Mouse (Mus musculus) T-cell, adult 2 months (primary cell): ENCODE results near the gene Clasp1.
"Not testable (repeated sequence)": the region's sequence is repeated elsewhere in the genome, so short reads cannot be mapped to it uniquely, and the experiment has no call there.

Source experiments
- DNase-seq: peaks from one replicate; pipeline ENCODE4 v3.0.0; 2022; ENCODE audit warnings: low spot score

Gene Clasp1

DNA sequence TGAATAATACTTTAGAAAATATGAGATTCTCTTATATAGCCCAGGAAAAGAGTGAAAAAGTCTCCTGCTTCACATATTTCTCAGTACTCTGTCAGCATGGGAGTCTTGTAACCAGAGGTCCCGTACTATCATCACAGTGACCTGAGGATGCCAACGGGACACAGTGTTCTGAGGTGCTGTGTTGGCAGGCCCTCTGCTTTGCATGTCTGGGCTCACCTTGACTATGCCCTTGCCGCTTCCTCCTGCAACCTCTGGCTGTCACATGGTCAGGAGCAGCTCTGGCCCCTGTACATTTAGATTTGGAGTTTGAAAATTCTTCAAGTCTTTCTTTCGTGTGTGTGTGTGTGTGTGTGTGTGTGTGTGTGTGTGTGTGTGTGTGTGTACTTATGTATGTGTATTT is 204.1 kb downstream of the Clasp1 start:
- DNase-seq, result no peak

DNA sequence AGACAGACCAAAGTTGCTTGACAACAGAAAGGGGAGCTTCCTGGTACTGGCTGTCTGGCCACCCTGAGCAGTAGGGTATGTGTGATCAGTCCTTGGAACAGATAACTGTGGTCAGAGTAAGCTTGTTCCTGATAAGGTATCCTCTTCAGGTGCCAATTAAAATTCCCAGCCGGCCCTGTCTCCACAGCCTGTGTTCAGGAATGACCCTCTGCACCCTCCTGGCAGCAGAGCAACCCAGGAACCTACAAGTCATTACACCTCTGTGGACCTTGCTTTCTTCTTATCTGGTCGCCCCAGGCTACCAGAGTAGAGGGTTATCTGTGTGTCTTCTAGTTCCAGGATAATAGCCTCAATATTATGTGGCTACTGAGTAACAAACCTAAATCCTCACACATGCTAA is 206.5 kb downstream of the Clasp1 start:
- no peak for DNase-seq

GRCm38 (mm10) chr1:118597475-118598213 is 208.8 kb downstream of the Clasp1 start:
- DNase-seq, result no peak

- DNase-seq, result no peak
Observed at GRCm38 (mm10) chr1:118598339-118598738, 209.5 kb downstream of the Clasp1 start.

DNA sequence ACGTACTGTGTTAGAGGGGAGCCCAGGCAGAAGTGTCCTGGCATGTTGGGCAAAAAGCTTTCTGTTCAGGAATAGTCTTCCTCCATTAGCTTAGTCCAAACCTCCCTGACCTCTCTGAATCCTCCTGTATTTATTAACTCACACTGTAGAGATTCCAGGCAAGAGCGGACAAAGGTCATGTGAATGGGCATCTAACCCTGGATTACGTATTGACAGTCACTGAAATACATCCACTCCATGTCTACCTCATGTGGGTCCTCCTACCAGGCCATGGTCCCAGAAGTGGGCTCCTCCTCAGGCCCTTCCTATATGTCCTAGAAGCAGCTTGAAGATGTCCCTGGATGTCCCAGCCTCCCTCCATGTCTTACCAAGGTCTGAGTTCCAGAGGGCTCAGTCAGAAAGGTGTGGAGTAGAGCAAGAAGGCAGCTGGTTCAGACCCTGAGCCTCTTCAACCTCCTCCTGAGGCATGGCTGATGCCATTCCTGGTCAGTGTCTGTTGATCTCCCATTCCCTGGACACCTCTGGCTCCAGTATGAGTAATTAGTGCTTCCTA is 224.8 kb downstream of the Clasp1 start:
- no peak for DNase-seq

- DNase-seq, result not testable (repeated sequence)
Observed at GRCm38 (mm10) chr1:118621055-118621454, 232.2 kb downstream of the Clasp1 start.

GRCm38 (mm10) chr1:118622857-118623256 is 234.0 kb downstream of the Clasp1 start:
- no peak for DNase-seq

- DNase-seq, result no peak
Observed at GRCm38 (mm10) chr1:118625461-118625860, 236.6 kb downstream of the Clasp1 start.

DNA sequence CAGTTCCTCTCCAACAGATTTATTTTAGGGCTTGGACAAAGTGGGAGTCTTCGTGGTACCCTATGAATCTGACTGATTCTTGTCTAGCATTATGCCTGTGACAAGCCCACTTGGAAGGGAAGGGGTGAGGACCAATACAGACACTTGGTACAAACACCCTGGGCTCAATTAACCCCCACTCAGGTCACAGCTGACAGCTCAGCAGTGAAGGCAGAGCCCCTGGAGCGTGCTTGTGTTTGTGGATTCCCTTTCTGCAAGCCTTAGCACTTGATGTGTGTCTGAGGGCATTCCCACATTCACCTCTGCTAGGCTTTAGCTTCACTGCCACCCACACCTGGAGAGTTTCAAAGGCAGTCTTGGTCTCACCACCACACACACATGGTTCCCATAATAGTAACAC is 237.1 kb downstream of the Clasp1 start:
- no peak for DNase-seq

DNA sequence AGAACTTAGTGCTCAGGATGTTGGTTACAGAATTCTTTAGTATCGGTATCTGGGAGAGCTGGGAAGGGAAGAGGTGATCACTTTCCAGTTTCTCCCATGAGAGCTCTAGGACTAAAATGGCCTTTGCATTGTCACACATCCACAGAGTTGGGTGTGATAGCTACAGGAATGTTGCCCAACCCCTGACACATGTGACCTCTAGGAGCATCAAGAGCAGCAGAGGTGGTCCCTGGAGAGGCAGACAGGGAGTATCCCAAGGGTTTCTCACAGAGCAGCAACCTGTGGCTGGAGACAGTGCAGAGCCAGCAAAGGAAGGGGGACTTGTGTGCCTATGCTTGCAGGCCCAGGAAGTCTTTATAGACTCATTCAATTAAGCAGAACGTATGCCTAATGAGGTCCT is 237.6 kb downstream of the Clasp1 start:
- no peak for DNase-seq

- DNase-seq, result no peak
Observed at GRCm38 (mm10) chr1:118627781-118628464, 239.1 kb downstream of the Clasp1 start, which contains the start of gene Tfcp2l1. Gene Tfcp2l1 (plus strand): TSS chr1:118627945.

- no peak for DNase-seq
Observed at GRCm38 (mm10) chr1:118633415-118633980, 244.6 kb downstream of the Clasp1 start.

DNA sequence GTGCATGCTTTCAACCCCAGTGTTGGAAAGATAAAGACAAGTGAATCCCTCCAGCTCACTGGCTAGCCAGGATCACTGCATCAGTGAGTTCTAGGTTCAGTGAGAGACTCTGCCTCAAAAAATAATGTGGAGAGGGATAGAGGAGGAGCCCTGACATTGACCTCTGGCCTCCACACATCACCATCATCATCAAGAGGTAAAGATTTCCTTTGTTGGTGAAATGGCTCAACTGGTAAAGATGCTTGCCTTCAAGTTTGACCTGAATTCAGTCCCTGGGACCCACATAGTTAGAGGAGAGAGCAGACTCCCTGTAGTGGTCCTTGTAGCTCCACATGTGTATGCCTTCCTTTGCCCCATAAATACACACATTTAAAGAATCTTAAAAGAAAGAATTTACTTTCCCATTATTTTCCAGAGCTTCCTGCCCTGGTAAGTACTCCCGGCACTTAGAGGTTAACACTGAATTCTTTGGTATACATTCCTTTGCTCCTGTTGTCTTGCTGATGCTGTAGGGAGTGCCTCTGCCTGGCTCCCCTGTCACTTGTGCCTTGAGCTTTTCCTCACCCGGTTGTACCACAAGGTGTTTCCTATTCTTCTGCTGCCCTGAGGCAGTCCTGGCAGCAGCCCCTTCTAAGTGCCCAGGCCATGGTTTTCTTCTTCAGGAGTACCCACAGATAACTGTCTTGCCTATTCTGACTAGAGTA is 253.6 kb downstream of the Clasp1 start:
- DNase-seq, result no peak

DNA sequence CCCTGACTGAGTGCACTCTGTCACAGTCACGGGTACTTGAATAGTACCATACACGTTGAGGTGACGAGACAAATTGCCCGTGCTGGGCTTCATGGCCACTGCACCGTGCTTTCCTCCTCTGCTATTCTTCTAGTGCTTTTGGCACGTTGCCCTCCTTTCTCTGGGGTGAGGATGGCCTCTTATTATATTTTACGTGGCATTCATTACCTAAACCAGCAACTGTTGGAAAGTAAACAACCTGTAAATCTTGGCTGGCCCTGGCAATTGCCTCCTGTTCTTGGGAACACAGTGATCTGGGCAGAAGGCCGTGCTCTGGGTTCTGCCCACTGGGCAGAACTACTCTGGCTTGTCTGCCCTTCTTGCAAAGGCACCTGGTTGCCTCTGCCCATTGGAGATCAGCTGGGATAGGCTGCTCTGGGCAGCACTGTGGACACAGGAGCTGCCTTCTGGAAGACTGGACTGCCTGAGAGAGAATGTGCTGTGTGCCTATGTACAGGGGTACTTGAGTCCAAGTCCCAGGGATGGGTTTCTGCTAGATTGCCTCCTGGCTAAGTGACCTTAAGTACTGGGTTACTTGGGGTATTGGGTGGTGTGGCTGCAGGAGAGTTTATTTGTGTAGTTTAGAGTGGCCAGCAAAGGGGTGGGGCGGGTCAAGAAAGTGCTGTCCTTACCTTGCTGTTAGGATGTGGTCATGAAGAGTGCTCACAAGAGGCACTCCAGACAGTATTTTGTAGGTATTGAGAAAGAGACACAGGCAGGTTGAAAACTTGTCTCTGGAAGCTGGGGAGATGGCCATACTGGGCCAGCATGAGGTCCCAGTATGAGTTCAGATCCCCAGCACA is 254.5 kb downstream of the Clasp1 start:
- DNase-seq, result no peak

DNA sequence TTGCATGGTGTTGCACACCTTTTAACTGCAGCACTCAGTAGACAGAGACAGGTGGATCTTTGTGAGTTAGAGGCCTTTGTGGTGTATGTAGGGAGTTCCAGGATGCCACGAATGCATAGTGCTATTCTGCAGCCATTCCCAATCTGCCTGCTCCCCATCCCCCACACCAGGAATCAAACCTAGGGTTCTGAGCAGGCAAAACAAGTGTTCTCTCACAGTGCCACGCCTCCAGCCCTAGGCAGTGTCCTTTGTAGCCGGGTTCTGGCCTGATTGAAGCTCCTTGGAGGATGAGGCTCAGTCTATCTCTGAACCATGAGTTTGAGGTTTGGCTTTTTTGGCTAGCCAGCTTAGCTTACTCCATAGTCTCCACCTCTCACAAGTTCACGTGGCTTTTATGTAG is 256.8 kb downstream of the Clasp1 start:
- DNase-seq, result no peak

GRCm38 (mm10) chr1:118648015-118648414 is 259.2 kb downstream of the Clasp1 start:
- DNase-seq, result no peak

GRCm38 (mm10) chr1:118649933-118650770 is 261.3 kb downstream of the Clasp1 start:
- DNase-seq, result no peak

GRCm38 (mm10) chr1:118650771-118651080 is 261.9 kb downstream of the Clasp1 start:
- no peak for DNase-seq

DNA sequence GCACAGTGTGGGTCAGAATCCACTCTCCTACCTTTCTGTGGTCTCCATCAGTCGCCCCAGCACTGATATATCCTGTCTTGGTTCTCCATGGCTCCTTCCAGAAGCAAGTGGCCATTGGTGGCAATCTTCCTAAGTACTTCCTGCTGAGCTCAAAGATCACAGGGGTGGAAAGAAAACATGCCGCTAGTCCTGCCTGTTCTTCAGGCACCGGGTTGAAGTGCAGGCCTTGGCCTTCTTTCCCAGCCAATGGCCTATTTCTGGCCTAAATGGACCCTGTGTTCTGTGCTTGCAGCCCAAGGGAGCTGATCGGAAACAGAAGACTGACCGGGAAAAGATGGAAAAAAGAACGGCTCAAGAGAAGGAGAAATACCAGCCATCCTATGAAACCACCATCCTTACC is 269.9 kb downstream of the Clasp1 start:
- DNase-seq, result no peak

DNA sequence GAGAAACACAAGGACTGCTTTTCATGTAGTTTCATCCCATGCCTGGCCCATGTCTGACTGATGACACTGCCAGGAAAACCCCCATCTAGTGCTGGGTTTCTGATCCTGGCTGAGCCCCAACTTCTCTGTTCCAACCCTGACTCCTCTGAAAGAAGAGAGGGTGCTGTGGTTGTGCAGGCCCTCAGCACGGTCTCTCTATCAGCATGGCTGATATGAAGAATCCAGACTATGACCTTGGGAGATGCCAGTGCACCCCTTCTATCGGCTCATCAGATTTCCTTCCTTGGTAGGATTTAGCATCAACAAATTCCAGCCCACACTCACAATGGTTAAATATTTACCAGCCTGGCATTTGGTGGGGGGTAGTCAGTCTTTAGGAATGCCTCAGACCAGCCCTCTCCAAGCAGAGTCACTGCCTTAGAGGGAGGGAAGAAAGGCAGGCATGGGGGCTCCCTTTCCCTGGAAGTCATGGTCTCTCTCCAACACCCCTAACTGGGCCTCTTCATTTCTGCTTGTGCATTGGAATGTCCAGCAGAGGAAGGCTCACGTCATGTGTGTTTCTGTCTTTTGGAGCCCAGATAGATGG is 272.1 kb downstream of the Clasp1 start:
- DNase-seq, result no peak
